ENCODE assay signal across 12 mouse cellular contexts in genomic region chr16:34029790-34030189, GRCm38 (mm10).
DNase-seq lines count a peak whose midpoint lies in the region; ATAC-seq and TF ChIP-seq lines count a peak whose summit lies in the region.
"Had no signal": no experiment of that assay in that cellular context is flagged by ENCODE, and none has a peak within 500 bp of the region (broad histone marks: within the 10 kb centered on the region; RNA-seq: fewer than 3 reads in every experiment).

No protein-coding gene starts in this region.

- peak overlapping the region; percentile 63 for H3K27ac ChIP-seq in heart, postnatal 0 days (ENCODE audit: low read depth)
- H3K27ac ChIP-seq: forebrain, embryonic 13.5 days had no signal

- H3K36me3 ChIP-seq in heart, postnatal 0 days (replicated peaks; ENCODE audit: control insufficient read depth, insufficient read depth, low read length) = peaks cover 60% of the 10 kb centered on the region

- no peak for TF ChIP-seq CTCF in heart, postnatal 0 days (IDR thresholded peaks at IDR 0.05; ENCODE audit: low read depth)

- no peaks in the 10 kb centered on the region for H3K9me3 ChIP-seq in heart, postnatal 0 days (replicated peaks; ENCODE audit: control insufficient read depth, low read length)
- H3K9me3 ChIP-seq: forebrain, embryonic 13.5 days had no signal

- intact Hi-C loops in heart, postnatal 25 days (cut with DNase I) = loop anchor here (5.0 kb wide), 1 partner anchor 53 kb away; no protein-coding TSS in a partner anchor

- no peak overlapping the region for H3K4me3 ChIP-seq in heart, postnatal 0 days (ENCODE audit: low read depth, low read length)
- H3K4me3 ChIP-seq: forebrain, embryonic 13.5 days had no signal

- 50% methylated on average over 5 of the region's 5 CpGs for WGBS in heart, postnatal 0 days

- H3K4me1 ChIP-seq in heart, postnatal 0 days (ENCODE audit: control insufficient read depth, insufficient read depth) = peaks cover 26% of the 10 kb centered on the region
- H3K4me1 ChIP-seq: forebrain, embryonic 13.5 days had no signal

- no peak overlapping the region for H3K9ac ChIP-seq in heart, postnatal 0 days (replicated peaks; ENCODE audit: low read depth, low read length)
- H3K9ac ChIP-seq: forebrain, embryonic 13.5 days had no signal

- H3K4me2 ChIP-seq in heart, postnatal 0 days (ENCODE audit: low read depth, low read length) = no peak overlapping the region
- H3K4me2 ChIP-seq: forebrain, embryonic 13.5 days had no signal

- peak; percentile 66 for ATAC-seq in heart, postnatal 0 days (ENCODE audit: insufficient read depth, low read depth)
- ATAC-seq: forebrain, embryonic 13.5 days; Patski had no signal

- peak; percentile 96 for DNase-seq in heart, adult 11 months
- no peak for DNase-seq in heart, postnatal 25 days (ENCODE audit: low spot score)
- peak; percentile 31 for DNase-seq in heart, postnatal 0 days (ENCODE audit: low spot score)
- DNase-seq in kidney, postnatal 14 days = peak; percentile 80
- peak; percentile 75 for DNase-seq in lung, postnatal 25 days (ENCODE audit: low spot score)
- DNase-seq in thymus, postnatal 0 days (ENCODE audit: low spot score) = no peak
- DNase-seq in MN1 (ENCODE audit: low spot score) = no peak
- no peak for DNase-seq in c-Kit-positive CD71-positive TER-119-positive erythroid progenitor cells, embryonic 14.5 days (ENCODE audit: low spot score)
- DNase-seq: B cell, adult 2 months; midbrain, embryonic 14.5 days had no signal

- H3K27me3 ChIP-seq in heart, postnatal 0 days (ENCODE audit: control insufficient read depth, insufficient read depth, low read length) = no peaks in the 10 kb centered on the region
- H3K27me3 ChIP-seq: forebrain, embryonic 13.5 days; Patski had no signal

- no peak for TF ChIP-seq EP300 in heart, postnatal 0 days (IDR thresholded peaks at IDR 0.05; ENCODE audit: low read depth)

Comparison
In these comparisons a context has a peak if more than half of its experiments do, and no peak if none do; other contexts are left out.
1. DNase-seq: peak in heart, adult 11 months (single experiment), heart, postnatal 0 days (single experiment), kidney, postnatal 14 days (single experiment) and lung, postnatal 25 days (single experiment); none in heart, postnatal 25 days (single experiment), thymus, postnatal 0 days (single experiment), MN1 (single experiment) and c-Kit-positive CD71-positive TER-119-positive erythroid progenitor cells, embryonic 14.5 days (single experiment).